Mouse (Mus musculus): ENCODE data around the gene Avil.

GRCm38 (mm10) chr10:126963821-126964220 lies 36.7 kb upstream of the Avil start:
- no peak for TF ChIP-seq CTCF (IDR thresholded peaks at IDR 0.05)
- TF ChIP-seq EP300 (IDR thresholded peaks at IDR 0.05): no peak

Data from lung, postnatal 0 days (tissue).